Comparison of ENCODE assay signal across 18 mouse cellular contexts in genomic region chr11:109088488-109089252, GRCm38 (mm10). TPM values are rescaled to one million over a fixed set of nuclear protein-coding genes. Genes with fewer than 3 reads are reported as not detected.
"Had no signal": no experiment of that assay in that cellular context is flagged by ENCODE, and none has a peak within 500 bp of the region (broad histone marks: within the 10 kb centered on the region; RNA-seq: fewer than 3 reads in every experiment).

No protein-coding gene starts in this region.

- H3K27ac ChIP-seq: left cerebral cortex, adult 2 months; limb, embryonic 10.5 days; liver, embryonic 15.5 days; midbrain, embryonic 13.5 days; stomach, embryonic 15.5 days had no signal

- H3K4me1 ChIP-seq: liver, embryonic 15.5 days; midbrain, embryonic 13.5 days; stomach, embryonic 15.5 days had no signal

- H3K4me3 ChIP-seq: left cerebral cortex, adult 2 months; limb, embryonic 10.5 days; liver, embryonic 15.5 days; midbrain, embryonic 13.5 days; stomach, embryonic 15.5 days had no signal

- H3K9me3 ChIP-seq: limb, embryonic 10.5 days; liver, embryonic 15.5 days; midbrain, embryonic 13.5 days; stomach, embryonic 15.5 days had no signal

- H3K4me2 ChIP-seq: liver, embryonic 11.5 days; liver, embryonic 15.5 days; midbrain, embryonic 13.5 days; stomach, embryonic 15.5 days had no signal

- H3K9ac ChIP-seq: liver, embryonic 15.5 days; midbrain, embryonic 13.5 days; stomach, embryonic 15.5 days had no signal

- DNase-seq: kidney, adult 8-10 months; kidney, postnatal 25 days; lung, adult 2 months; lung, postnatal 36 days; thymus, postnatal 14 days had no signal

- H3K36me3 ChIP-seq: limb, embryonic 10.5 days; liver, embryonic 15.5 days; midbrain, embryonic 13.5 days; stomach, embryonic 15.5 days had no signal

- H3K27me3 ChIP-seq: liver, embryonic 15.5 days; midbrain, embryonic 13.5 days; stomach, embryonic 15.5 days had no signal

- ATAC-seq: intestine, postnatal 0 days; lung, postnatal 0 days; midbrain, embryonic 13.5 days had no signal

RNA-seq across cellular contexts. Expression of gene E030025P04Rik, which starts 55.5 kb away (rescaled TPM):
- polyA plus RNA-seq: intestine, postnatal 0 days; kidney, embryonic 16.5 days; limb, embryonic 10.5 days; limb, embryonic 14.5 days; liver, embryonic 11.5 days; liver, embryonic 15.5 days; midbrain, embryonic 13.5 days; midbrain, postnatal 0 days; neural tube, embryonic 14.5 days; spleen, adult 2 months; stomach, embryonic 15.5 days had no signal
